Mouse (Mus musculus): ENCODE results near the gene Samsn1. TPM values are rescaled to one million over a fixed set of nuclear protein-coding genes. Genes with fewer than 3 reads are reported as not detected.

The Samsn1 gene
- polyA plus RNA-seq, 1 experiment: 1.0 TPM

GRCm38 (mm10) chr16:75904072-75904471, 118.0 kb downstream of the Samsn1 start:
- no peak for TF ChIP-seq POLR2A (IDR thresholded peaks at IDR 0.05; ENCODE audit: borderline replicate concordance, extremely low read depth, insufficient read depth, insufficient read length, poor library complexity, severe bottlenecking)
- no peak for TF ChIP-seq CTCF (IDR thresholded peaks at IDR 0.05; ENCODE audit: borderline replicate concordance, extremely low read depth, insufficient read depth, insufficient read length)
- peak; percentile 88 for DNase-seq (ENCODE audit: low read depth)

GRCm38 (mm10) chr16:75903028-75903427, 119.1 kb downstream of the Samsn1 start:
- TF ChIP-seq POLR2A (IDR thresholded peaks at IDR 0.05; ENCODE audit: borderline replicate concordance, extremely low read depth, insufficient read depth, insufficient read length, poor library complexity, severe bottlenecking): no peak
- TF ChIP-seq CTCF (IDR thresholded peaks at IDR 0.05; ENCODE audit: borderline replicate concordance, extremely low read depth, insufficient read depth, insufficient read length): no peak
- DNase-seq (ENCODE audit: low read depth): no peak

- DNase-seq (ENCODE audit: low read depth): no peak
- TF ChIP-seq CTCF (IDR thresholded peaks at IDR 0.05; ENCODE audit: borderline replicate concordance, extremely low read depth, insufficient read depth, insufficient read length): no peak
- no peak for TF ChIP-seq POLR2A (IDR thresholded peaks at IDR 0.05; ENCODE audit: borderline replicate concordance, extremely low read depth, insufficient read depth, insufficient read length, poor library complexity, severe bottlenecking)
Measured at GRCm38 (mm10) chr16:75899885-75900620, 122.0 kb downstream of the Samsn1 start.

- no peak for DNase-seq (ENCODE audit: low read depth)
- TF ChIP-seq POLR2A (IDR thresholded peaks at IDR 0.05; ENCODE audit: borderline replicate concordance, extremely low read depth, insufficient read depth, insufficient read length, poor library complexity, severe bottlenecking): no peak
- TF ChIP-seq CTCF (IDR thresholded peaks at IDR 0.05; ENCODE audit: borderline replicate concordance, extremely low read depth, insufficient read depth, insufficient read length): no peak
Measured at GRCm38 (mm10) chr16:75897828-75898367, 124.2 kb downstream of the Samsn1 start.

GRCm38 (mm10) chr16:75894263-75894901, 127.7 kb downstream of the Samsn1 start:
- no peak for DNase-seq (ENCODE audit: low read depth)
- TF ChIP-seq CTCF (IDR thresholded peaks at IDR 0.05; ENCODE audit: borderline replicate concordance, extremely low read depth, insufficient read depth, insufficient read length) (no peak), POLR2A (IDR thresholded peaks at IDR 0.05; ENCODE audit: borderline replicate concordance, extremely low read depth, insufficient read depth, insufficient read length, poor library complexity, severe bottlenecking) (no peak)

GRCm38 (mm10) chr16:75893470-75893869, 128.6 kb downstream of the Samsn1 start:
- no peak for DNase-seq (ENCODE audit: low read depth)
- no peak for TF ChIP-seq POLR2A (IDR thresholded peaks at IDR 0.05; ENCODE audit: borderline replicate concordance, extremely low read depth, insufficient read depth, insufficient read length, poor library complexity, severe bottlenecking)
- TF ChIP-seq CTCF (IDR thresholded peaks at IDR 0.05; ENCODE audit: borderline replicate concordance, extremely low read depth, insufficient read depth, insufficient read length): no peak

- no peak for TF ChIP-seq CTCF (IDR thresholded peaks at IDR 0.05; ENCODE audit: borderline replicate concordance, extremely low read depth, insufficient read depth, insufficient read length)
- TF ChIP-seq POLR2A (IDR thresholded peaks at IDR 0.05; ENCODE audit: borderline replicate concordance, extremely low read depth, insufficient read depth, insufficient read length, poor library complexity, severe bottlenecking): no peak
- DNase-seq (ENCODE audit: low read depth): no peak
Measured at GRCm38 (mm10) chr16:75889081-75889646, 132.9 kb downstream of the Samsn1 start.

- TF ChIP-seq CTCF (IDR thresholded peaks at IDR 0.05; ENCODE audit: borderline replicate concordance, extremely low read depth, insufficient read depth, insufficient read length) (no peak), POLR2A (IDR thresholded peaks at IDR 0.05; ENCODE audit: borderline replicate concordance, extremely low read depth, insufficient read depth, insufficient read length, poor library complexity, severe bottlenecking) (no peak)
Measured at GRCm38 (mm10) chr16:75887203-75887602, 134.9 kb downstream of the Samsn1 start.

GRCm38 (mm10) chr16:75878885-75879284, 143.2 kb downstream of the Samsn1 start:
- no peak for DNase-seq (ENCODE audit: low read depth)
- no peak for TF ChIP-seq CTCF (IDR thresholded peaks at IDR 0.05; ENCODE audit: borderline replicate concordance, extremely low read depth, insufficient read depth, insufficient read length)
- no peak for TF ChIP-seq POLR2A (IDR thresholded peaks at IDR 0.05; ENCODE audit: borderline replicate concordance, extremely low read depth, insufficient read depth, insufficient read length, poor library complexity, severe bottlenecking)

More at GRCm38 (mm10) chr16:75887203-75887602, 134.9 kb downstream of the Samsn1 start:
- DNase-seq (ENCODE audit: low read depth): no peak

- no peak for DNase-seq (ENCODE audit: low read depth)
- TF ChIP-seq POLR2A (IDR thresholded peaks at IDR 0.05; ENCODE audit: borderline replicate concordance, extremely low read depth, insufficient read depth, insufficient read length, poor library complexity, severe bottlenecking) (no peak), CTCF (IDR thresholded peaks at IDR 0.05; ENCODE audit: borderline replicate concordance, extremely low read depth, insufficient read depth, insufficient read length) (no peak)
Measured at GRCm38 (mm10) chr16:75877170-75877569, 144.9 kb downstream of the Samsn1 start.

GRCm38 (mm10) chr16:75875896-75876295, 146.2 kb downstream of the Samsn1 start:
- TF ChIP-seq POLR2A (IDR thresholded peaks at IDR 0.05; ENCODE audit: borderline replicate concordance, extremely low read depth, insufficient read depth, insufficient read length, poor library complexity, severe bottlenecking) (no peak), CTCF (IDR thresholded peaks at IDR 0.05; ENCODE audit: borderline replicate concordance, extremely low read depth, insufficient read depth, insufficient read length) (no peak)
- no peak for DNase-seq (ENCODE audit: low read depth)
